Mouse (Mus musculus) midbrain, embryonic 16.5 days (tissue): ENCODE measurements around the gene Galnt15. TPM values are rescaled to one million over a fixed set of nuclear protein-coding genes. Genes with fewer than 3 reads are reported as not detected.
"Not testable (repeated sequence)": the region's sequence is repeated elsewhere in the genome, so short reads cannot be mapped to it uniquely, and the experiment has no call there.

Experiments used
- ATAC-seq: fragments of 200-750 bp; cut with Nextera tagmentation; 2 replicates; pipeline ENCODE4 v1.8.0; 2017; ENCODE audit warnings: moderate TSS enrichment
- H3K27ac ChIP-seq: fragments of 300-500 bp; sonication (generic); 2 replicates; pipeline ENCODE4 v1.5.1; 2014; ENCODE audit warnings: mild to moderate bottlenecking, low read length, mixed read lengths
- H3K27me3 ChIP-seq: fragments of 300-500 bp; sonication (generic); 2 replicates; pipeline ENCODE4 v1.6.1; 2014; ENCODE audit warnings: low read depth, low read length, mixed read lengths; ENCODE audit not compliant: control insufficient read depth, insufficient read depth
- H3K36me3 ChIP-seq: fragments of 300-500 bp; sonication (generic); 2 replicates; pipeline ENCODE4 v1.6.1; 2014; ENCODE audit warnings: mild to moderate bottlenecking, low read length, moderate library complexity, mixed read lengths; ENCODE audit not compliant: control insufficient read depth, insufficient read depth
- H3K4me1 ChIP-seq: fragments of 300-500 bp; sonication (generic); 2 replicates; pipeline ENCODE4 v1.6.1; 2014; ENCODE audit warnings: mild to moderate bottlenecking, low read length, mixed read lengths; ENCODE audit not compliant: control insufficient read depth, insufficient read depth
- H3K4me2 ChIP-seq: fragments of 300-500 bp; sonication (generic); 2 replicates; pipeline ENCODE4 v1.6.1; 2014; ENCODE audit warnings: mild to moderate bottlenecking, low read length, mixed read lengths
- H3K4me3 ChIP-seq: fragments of 300-500 bp; sonication (generic); 2 replicates; pipeline ENCODE4 v1.5.1; 2014; ENCODE audit warnings: low read depth, mild to moderate bottlenecking, low read length, moderate library complexity, mixed read lengths
- H3K9ac ChIP-seq: fragments of 300-500 bp; sonication (generic); 2 replicates; pipeline ENCODE4 v1.6.1; 2014; ENCODE audit warnings: low read depth, low read length, mixed read lengths
- H3K9me3 ChIP-seq: fragments of 300-500 bp; sonication (generic); replicated peaks from 2 replicates; pipeline ENCODE4 v1.6.1; 2014; ENCODE audit warnings: mild to moderate bottlenecking, low read length, mixed read lengths; ENCODE audit not compliant: control insufficient read depth, poor library complexity, severe bottlenecking
- WGBS: fragments of 180-500 bp; shearing (Covaris S2); extraction: QIAGEN DNeasy Blood & Tissue Kit; methylation state at CpG from one replicate; pipeline ENCODE4 v1.1.7; 2014; 5-methylcytosine and 5-hydroxymethylcytosine counted together
- polyA plus RNA-seq: library from polyadenylated mRNA; unstranded; fragments of >200 nt; fragmentation: Nextera tagmentation; extraction: Ambion mirVana; gene quantifications from 2 replicates; pipeline ENCODE4 v1.2.1, GENCODE M21; 2015

The Galnt15 gene
- polyA plus RNA-seq, 1 experiment from 2014 or later = 0.45 TPM

GRCm38 (mm10) chr14:32076896-32077575 lies 48.2 kb downstream of the Galnt15 start:
- Histone ChIP-seq H3K36me3 (peaks cover 13% of the 10 kb centered on the region), H3K27me3 (no peaks in the 10 kb centered on the region), H3K4me1 (no peaks in the 10 kb centered on the region), H3K4me2 (no peak overlapping the region), H3K9me3 (no peaks in the 10 kb centered on the region), H3K27ac (no peak overlapping the region), H3K9ac (no peak overlapping the region), H3K4me3 (no peak overlapping the region)
- 48% methylated on average over 8 of the region's 8 CpGs for WGBS
- ATAC-seq = peak; percentile 75

GRCm38 (mm10) chr14:32081026-32081425 lies 52.2 kb downstream of the Galnt15 start:
- Histone ChIP-seq H3K27ac (no peak overlapping the region), H3K4me2 (no peak overlapping the region), H3K36me3 (peaks cover 20% of the 10 kb centered on the region), H3K4me1 (peaks cover 7% of the 10 kb centered on the region), H3K9ac (no peak overlapping the region), H3K27me3 (no peaks in the 10 kb centered on the region), H3K9me3 (no peaks in the 10 kb centered on the region), H3K4me3 (no peak overlapping the region)
- ATAC-seq = no peak
- 87% methylated on average over 10 of the region's 10 CpGs for WGBS

GRCm38 (mm10) chr14:32082891-32083290 lies 54.1 kb downstream of the Galnt15 start:
- WGBS = 98% methylated on average over 6 of the region's 6 CpGs
- Histone ChIP-seq H3K27me3 (no peaks in the 10 kb centered on the region), H3K4me1 (peaks cover 18% of the 10 kb centered on the region), H3K27ac (no peak overlapping the region), H3K4me3 (no peak overlapping the region), H3K36me3 (peaks cover 20% of the 10 kb centered on the region), H3K4me2 (no peak overlapping the region), H3K9ac (no peak overlapping the region), H3K9me3 (no peaks in the 10 kb centered on the region)
- ATAC-seq = no peak

GRCm38 (mm10) chr14:32083466-32083865 lies 54.7 kb downstream of the Galnt15 start:
- Histone ChIP-seq H3K9me3 (no peaks in the 10 kb centered on the region), H3K4me2 (no peak overlapping the region), H3K4me1 (peaks cover 18% of the 10 kb centered on the region), H3K4me3 (no peak overlapping the region), H3K36me3 (peaks cover 20% of the 10 kb centered on the region), H3K9ac (no peak overlapping the region), H3K27me3 (no peaks in the 10 kb centered on the region), H3K27ac (no peak overlapping the region)
- WGBS = 92% methylated on average over 2 of the region's 2 CpGs
- ATAC-seq = no peak

- Histone ChIP-seq H3K9ac (peak within 1 kb of the TSS; percentile 76), H3K9me3 (no peaks in the 10 kb centered on the region), H3K4me1 (peaks cover 18% of the 10 kb centered on the region), H3K4me3 (peak within 1 kb of the TSS; percentile 60), H3K36me3 (peaks cover 18% of the 10 kb centered on the region), H3K4me2 (peak within 1 kb of the TSS; percentile 91), H3K27ac (peak within 1 kb of the TSS; percentile 89), H3K27me3 (no peaks in the 10 kb centered on the region)
- 4% methylated on average over 22 of the region's 22 CpGs for WGBS
- peak; percentile 97 for ATAC-seq
These were observed 56.1 kb downstream of the Galnt15 start, which contains the start of gene Oxnad1 for GRCm38 (mm10) chr14:32084761-32085485. TSS of gene Oxnad1 (plus strand) at chr14:32085374.

GRCm38 (mm10) chr14:32085486-32086201 lies 56.9 kb downstream of the Galnt15 start, which contains the start of gene Dph3:
TSS of gene Dph3 (minus strand) at chr14:32085729.
- peak; percentile 98 for ATAC-seq

GRCm38 (mm10) chr14:32086226-32086625 lies 57.4 kb downstream of the Galnt15 start:
- no peak for ATAC-seq
- no peaks in the 10 kb centered on the region for H3K9me3 ChIP-seq
- WGBS = 25% methylated on average over 8 of the region's 8 CpGs

More at GRCm38 (mm10) chr14:32085486-32086201, 56.9 kb downstream of the Galnt15 start, which contains the start of gene Dph3:
- H3K4me1 ChIP-seq = peaks cover 18% of the 10 kb centered on the region
- WGBS = under 1% methylated on average over 43 of the region's 43 CpGs
- peak within 1 kb of the TSS; percentile 91 for H3K4me2 ChIP-seq
- peak within 1 kb of the TSS; percentile 89 for H3K27ac ChIP-seq
- H3K4me3 ChIP-seq = peak within 1 kb of the TSS; percentile 60
- no peaks in the 10 kb centered on the region for H3K9me3 ChIP-seq
- peak within 1 kb of the TSS; percentile 76 for H3K9ac ChIP-seq
- no peaks in the 10 kb centered on the region for H3K27me3 ChIP-seq
- H3K36me3 ChIP-seq = peaks cover 18% of the 10 kb centered on the region

GRCm38 (mm10) chr14:32087584-32088248 lies 58.9 kb downstream of the Galnt15 start:
- H3K27ac ChIP-seq, ATAC-seq, H3K4me3 ChIP-seq, H3K9ac ChIP-seq, H3K27me3 ChIP-seq, H3K36me3 ChIP-seq, H3K9me3 ChIP-seq, H3K4me2 ChIP-seq: not testable (repeated sequence)
- H3K4me1 ChIP-seq = peaks cover 18% of the 10 kb centered on the region
- WGBS = 94% methylated on average over 7 of the region's 7 CpGs

More at GRCm38 (mm10) chr14:32086226-32086625, 57.4 kb downstream of the Galnt15 start:
- Histone ChIP-seq H3K4me3 (peak overlapping the region; percentile 60), H3K36me3 (peaks cover 12% of the 10 kb centered on the region), H3K27me3 (no peaks in the 10 kb centered on the region), H3K9ac (peak overlapping the region; percentile 76), H3K4me2 (peak overlapping the region; percentile 73), H3K27ac (peak overlapping the region; percentile 76), H3K4me1 (peaks cover 18% of the 10 kb centered on the region)
